Mouse (Mus musculus) liver, embryonic 14.5 days (tissue): Measurements from ENCODE around the gene Gse1. TPM values are rescaled to one million over a fixed set of nuclear protein-coding genes. Genes with fewer than 3 reads are reported as not detected.

ENCODE experiments used
- ATAC-seq: fragments of 200-750 bp; cut with Nextera tagmentation; 2 replicates; pipeline ENCODE4 v1.8.0; 2017; ENCODE audit warnings: moderate number of reproducible peaks, mild to moderate bottlenecking, moderate library complexity; ENCODE audit not compliant: insufficient read depth
- DNase-seq, 3 experiments: peaks; one replicate each; pipeline ENCODE4 v3.0.0-alpha.2; 2012 to 2013; ENCODE audit warnings: low read depth in 3 of 3, low spot score in 3 of 3
- H3K27ac ChIP-seq: fragments of 300-500 bp; sonication (generic); 2 replicates; pipeline ENCODE4 v1.5.1; 2014; ENCODE audit warnings: moderate library complexity, mild to moderate bottlenecking, control low read depth, inconsistent platforms
- H3K27me3 ChIP-seq: fragments of 300-500 bp; sonication (generic); 2 replicates; pipeline ENCODE4 v1.6.1; 2014; ENCODE audit warnings: mild to moderate bottlenecking, low read length, moderate library complexity; ENCODE audit not compliant: control insufficient read depth, insufficient read depth
- H3K36me3 ChIP-seq: fragments of 300-500 bp; sonication (generic); replicated peaks from 2 replicates; pipeline ENCODE4 v1.6.1; 2014; ENCODE audit warnings: low read depth; ENCODE audit not compliant: control insufficient read depth, insufficient read depth
- H3K4me1 ChIP-seq, 2 experiments: fragments of 200-500 bp in 1 of 2; fragments of 300-500 bp in 1 of 2; sonication (generic) in 1 of 2; replicated peaks; 2 replicates each; pipeline ENCODE4 v1.6.1; 2012 to 2014; ENCODE audit warnings: antibody characterized with exemption in 1 of 2, inconsistent platforms in 1 of 2, low read length in 1 of 2; ENCODE audit not compliant: control insufficient read depth in 2 of 2, insufficient read depth in 2 of 2
- H3K4me2 ChIP-seq: fragments of 300-500 bp; sonication (generic); 2 replicates; pipeline ENCODE4 v1.6.1; 2014; ENCODE audit warnings: low read depth, mild to moderate bottlenecking, control low read depth, moderate library complexity
- H3K4me3 ChIP-seq, 2 experiments: fragments of 200-500 bp in 1 of 2; fragments of 300-500 bp in 1 of 2; sonication (generic) in 1 of 2; 2 replicates each; pipeline ENCODE4 v1.5.1; 2012 to 2014; ENCODE audit warnings: low read depth in 2 of 2, low read length in 2 of 2, mild to moderate bottlenecking in 2 of 2, control low read depth in 1 of 2, inconsistent platforms in 1 of 2, moderate library complexity in 1 of 2; ENCODE audit not compliant: insufficient read depth in 1 of 2
- H3K9ac ChIP-seq: fragments of 300-500 bp; sonication (generic); replicated peaks from 2 replicates; pipeline ENCODE4 v1.6.1; 2014; ENCODE audit warnings: mild to moderate bottlenecking, control low read depth, moderate library complexity
- H3K9me3 ChIP-seq: fragments of 300-500 bp; sonication (generic); 2 replicates; pipeline ENCODE4 v1.6.1; 2016; ENCODE audit warnings: low read length, mixed read lengths; ENCODE audit not compliant: control insufficient read depth
- CTCF ChIP-seq: IDR thresholded peaks from 2 replicates; pipeline ENCODE4 v1.5.1; 2016; ENCODE audit warnings: antibody characterized with exemption, low read depth, control low read depth
- EP300 ChIP-seq: IDR thresholded peaks from 2 replicates; pipeline ENCODE4 v1.6.1; 2016; ENCODE audit warnings: antibody characterized with exemption, low read depth
- WGBS: fragments of 180-500 bp; shearing (Covaris S2); extraction: QIAGEN DNeasy Blood & Tissue Kit; methylation state at CpG from one replicate; pipeline ENCODE4 v1.1.7; 2014; ENCODE audit not compliant: insufficient replicate concordance; 5-methylcytosine and 5-hydroxymethylcytosine counted together
- polyA plus RNA-seq, 2 experiments: library from polyadenylated mRNA; depleted of rRNA in 1 of 2; stranded (reverse) in 1 of 2; unstranded in 1 of 2; fragments of >200 nt; fragmentation: Nextera tagmentation in 1 of 2; extraction: Ambion mirVana in 1 of 2; gene quantifications; 2 replicates each; pipeline versions ENCODE4 v1.2.1 to v1.2.3; 2012 to 2014

Gene Gse1
- polyA plus RNA-seq, 2 experiments: 11.4 to 14.9 TPM

GRCm38 (mm10) chr8:120318476-120318991 lies 90.3 kb downstream of the Gse1 start:
- no peak overlapping the region for H3K4me2 ChIP-seq
- no peak overlapping the region for H3K27ac ChIP-seq
- TF ChIP-seq EP300 (no peak), CTCF (no peak)
- H3K27me3 ChIP-seq: no peaks in the 10 kb centered on the region
- H3K9ac ChIP-seq: no peak overlapping the region
- H3K4me1 ChIP-seq: peaks cover 0 to 7% of the 10 kb centered on the region in 2 experiments; a peak in 3 of 4 replicates
- 71% methylated on average over 12 of the region's 12 CpGs for WGBS
- H3K36me3 ChIP-seq: no peaks in the 10 kb centered on the region
- no peak for DNase-seq
- no peak for ATAC-seq
- no peaks in the 10 kb centered on the region for H3K9me3 ChIP-seq
- H3K4me3 ChIP-seq: no peak overlapping the region

- Histone ChIP-seq H3K4me3 (no peak overlapping the region), H3K27ac (no peak overlapping the region), H3K4me2 (peak overlapping the region; percentile 48), H3K27me3 (no peaks in the 10 kb centered on the region), H3K4me1 (peaks cover 3 to 14% of the 10 kb centered on the region in 2 experiments; a peak in 3 of 4 replicates), H3K9me3 (no peaks in the 10 kb centered on the region), H3K36me3 (no peaks in the 10 kb centered on the region), H3K9ac (no peak overlapping the region)
- peak; percentile 68 to 72 (median 72) for DNase-seq
- TF ChIP-seq EP300: no peak
- peak; percentile 100 for TF ChIP-seq CTCF
- peak; percentile 77 for ATAC-seq
- WGBS: 16% methylated on average over 7 of the region's 7 CpGs
These were observed 91.2 kb downstream of the Gse1 start for GRCm38 (mm10) chr8:120319449-120319848.

GRCm38 (mm10) chr8:120320146-120320545 lies 91.9 kb downstream of the Gse1 start:
- 85% methylated on average over 5 of the region's 5 CpGs for WGBS
- Histone ChIP-seq H3K9ac (no peak overlapping the region), H3K27ac (no peak overlapping the region), H3K36me3 (no peaks in the 10 kb centered on the region), H3K27me3 (no peaks in the 10 kb centered on the region), H3K4me2 (no peak overlapping the region), H3K9me3 (no peaks in the 10 kb centered on the region), H3K4me3 (no peak overlapping the region), H3K4me1 (peaks cover 3 to 19% of the 10 kb centered on the region in 2 experiments; a peak in 3 of 4 replicates)
- DNase-seq (no peak), ATAC-seq (no peak)
- TF ChIP-seq EP300 (no peak), CTCF (no peak)

- Histone ChIP-seq H3K27ac (no peak overlapping the region), H3K4me1 (peaks cover 9 to 25% of the 10 kb centered on the region in 2 experiments), H3K36me3 (no peaks in the 10 kb centered on the region), H3K9me3 (no peaks in the 10 kb centered on the region), H3K27me3 (no peaks in the 10 kb centered on the region), H3K4me3 (no peak overlapping the region), H3K9ac (no peak overlapping the region), H3K4me2 (no peak overlapping the region)
- DNase-seq (no peak), ATAC-seq (no peak)
- TF ChIP-seq EP300: no peak
- peak; percentile 91 for TF ChIP-seq CTCF
- 27% methylated on average over 6 of the region's 6 CpGs for WGBS
These were observed 93.5 kb downstream of the Gse1 start for GRCm38 (mm10) chr8:120321724-120322123.

GRCm38 (mm10) chr8:120322956-120323448 lies 94.7 kb downstream of the Gse1 start:
- WGBS: 18% methylated on average over 20 of the region's 20 CpGs
- Histone ChIP-seq H3K4me3 (no peak overlapping the region), H3K36me3 (no peaks in the 10 kb centered on the region), H3K27me3 (no peaks in the 10 kb centered on the region), H3K4me2 (no peak overlapping the region), H3K9me3 (no peaks in the 10 kb centered on the region), H3K4me1 (peaks cover 9 to 25% of the 10 kb centered on the region in 2 experiments), H3K27ac (no peak overlapping the region), H3K9ac (no peak overlapping the region)
- no peak for DNase-seq
- TF ChIP-seq EP300: no peak
- no peak for TF ChIP-seq CTCF
- ATAC-seq: no peak
